Mouse (Mus musculus) limb, embryonic 11.5 days (tissue): ENCODE data around the gene Cldn20. TPM values are rescaled to one million over a fixed set of nuclear protein-coding genes. Genes with fewer than 3 reads are reported as not detected.

ENCODE experiments used
- ATAC-seq: fragments of 200-750 bp; cut with Nextera tagmentation; 2 replicates; pipeline ENCODE4 v1.8.0; 2017; ENCODE audit warnings: low read depth; ENCODE audit not compliant: insufficient number of reproducible peaks, low FRiP score, low TSS enrichment
- DNase-seq: peaks from one replicate; pipeline ENCODE4 v3.0.0-alpha.2; 2015; ENCODE audit warnings: low spot score
- H3K27ac ChIP-seq: fragments of 300-500 bp; sonication (generic); replicated peaks from 2 replicates; pipeline ENCODE4 v1.5.1; 2014; ENCODE audit warnings: low read depth, mild to moderate bottlenecking, low read length
- H3K27me3 ChIP-seq: fragments of 300-500 bp; sonication (generic); 2 replicates; pipeline ENCODE4 v1.6.1; 2014; ENCODE audit warnings: mild to moderate bottlenecking, low read length, mixed read lengths; ENCODE audit not compliant: control insufficient read depth, insufficient read depth
- H3K36me3 ChIP-seq: fragments of 300-500 bp; sonication (generic); 2 replicates; pipeline ENCODE4 v1.6.1; 2014; ENCODE audit warnings: mild to moderate bottlenecking, low read length, moderate library complexity, mixed read lengths; ENCODE audit not compliant: control insufficient read depth, insufficient read depth
- H3K4me1 ChIP-seq: fragments of 300-500 bp; sonication (generic); 2 replicates; pipeline ENCODE4 v1.6.1; 2014; ENCODE audit warnings: low read length, mixed read lengths; ENCODE audit not compliant: control insufficient read depth, insufficient read depth
- H3K4me2 ChIP-seq: fragments of 300-500 bp; sonication (generic); 2 replicates; pipeline ENCODE4 v1.6.1; 2014; ENCODE audit warnings: low read depth, mild to moderate bottlenecking, moderate library complexity; ENCODE audit not compliant: severe bottlenecking
- H3K4me3 ChIP-seq: fragments of 300-500 bp; sonication (generic); 2 replicates; pipeline ENCODE4 v1.5.1; 2014; ENCODE audit warnings: low read depth, low read length
- H3K9ac ChIP-seq: fragments of 300-500 bp; sonication (generic); 2 replicates; pipeline ENCODE4 v1.6.1; 2014; ENCODE audit warnings: mild to moderate bottlenecking, low read length
- H3K9me3 ChIP-seq: fragments of 300-500 bp; sonication (generic); 2 replicates; pipeline ENCODE4 v1.6.1; 2016; ENCODE audit warnings: low read length; ENCODE audit not compliant: control insufficient read depth
- WGBS: fragments of 180-500 bp; shearing (Covaris S2); extraction: QIAGEN DNeasy Blood & Tissue Kit; methylation state at CpG from one replicate; pipeline ENCODE4 v1.1.7; 2014; 5-methylcytosine and 5-hydroxymethylcytosine counted together
- polyA plus RNA-seq: library from polyadenylated mRNA; unstranded; fragments of >200 nt; fragmentation: Nextera tagmentation; extraction: Ambion mirVana; gene quantifications from 2 replicates; pipeline ENCODE4 v1.2.1, GENCODE M21; 2014

The Cldn20 gene
- polyA plus RNA-seq, 1 experiment from 2014 or later, result 0.48 TPM

GRCm38 (mm10) chr17:3509841-3510240, 22.5 kb upstream of the Cldn20 start:
- Histone ChIP-seq H3K36me3 (no peaks in the 10 kb centered on the region), H3K4me3 (no peak overlapping the region), H3K27me3 (no peaks in the 10 kb centered on the region), H3K9ac (no peak overlapping the region), H3K27ac (no peak overlapping the region), H3K4me1 (no peaks in the 10 kb centered on the region), H3K4me2 (no peak overlapping the region), H3K9me3 (no peaks in the 10 kb centered on the region)
- DNase-seq, result peak; percentile 75
- ATAC-seq, result no peak
- WGBS, result 19% methylated on average over 1 of the region's 1 CpGs

GRCm38 (mm10) chr17:3514316-3514715, 18.0 kb upstream of the Cldn20 start:
- no peak for ATAC-seq
- no peak overlapping the region for H3K9ac ChIP-seq
- H3K4me3 ChIP-seq, result no peak overlapping the region
- no peak overlapping the region for H3K27ac ChIP-seq
- no peaks in the 10 kb centered on the region for H3K27me3 ChIP-seq
- no peaks in the 10 kb centered on the region for H3K9me3 ChIP-seq
- no peak overlapping the region for H3K4me2 ChIP-seq
- DNase-seq, result no peak
- 88% methylated on average over 5 of the region's 5 CpGs for WGBS
- no peaks in the 10 kb centered on the region for H3K36me3 ChIP-seq
- no peaks in the 10 kb centered on the region for H3K4me1 ChIP-seq

- no peaks in the 10 kb centered on the region for H3K36me3 ChIP-seq
- H3K4me2 ChIP-seq, result no peak overlapping the region
- DNase-seq (no peak), ATAC-seq (no peak)
- H3K27ac ChIP-seq, result no peak overlapping the region
- no peak overlapping the region for H3K9ac ChIP-seq
- H3K4me1 ChIP-seq, result no peaks in the 10 kb centered on the region
- no peaks in the 10 kb centered on the region for H3K27me3 ChIP-seq
- H3K9me3 ChIP-seq, result no peaks in the 10 kb centered on the region
- WGBS, result 90% methylated on average over 8 of the region's 8 CpGs
- H3K4me3 ChIP-seq, result no peak overlapping the region
Observed at GRCm38 (mm10) chr17:3515851-3516250, 16.5 kb upstream of the Cldn20 start.

- Histone ChIP-seq H3K27ac (no peak overlapping the region), H3K36me3 (no peaks in the 10 kb centered on the region), H3K4me3 (no peak overlapping the region), H3K9ac (no peak overlapping the region), H3K4me1 (no peaks in the 10 kb centered on the region), H3K27me3 (no peaks in the 10 kb centered on the region), H3K4me2 (no peak overlapping the region), H3K9me3 (no peaks in the 10 kb centered on the region)
- 75% methylated on average over 9 of the region's 9 CpGs for WGBS
- ATAC-seq, result no peak
- DNase-seq, result no peak
Observed at GRCm38 (mm10) chr17:3516406-3516805, 15.9 kb upstream of the Cldn20 start.

- Histone ChIP-seq H3K9ac (no peak overlapping the region), H3K4me2 (no peak overlapping the region), H3K4me1 (no peaks in the 10 kb centered on the region), H3K27ac (no peak overlapping the region), H3K27me3 (no peaks in the 10 kb centered on the region), H3K36me3 (no peaks in the 10 kb centered on the region), H3K9me3 (no peaks in the 10 kb centered on the region), H3K4me3 (no peak overlapping the region)
- 91% methylated on average over 5 of the region's 5 CpGs for WGBS
- ATAC-seq (no peak), DNase-seq (no peak)
Observed at GRCm38 (mm10) chr17:3520344-3520743, 12.0 kb upstream of the Cldn20 start.

- WGBS, result 92% methylated on average over 6 of the region's 6 CpGs
Observed at GRCm38 (mm10) chr17:3527841-3528471, 4.4 kb upstream of the Cldn20 start.

DNA sequence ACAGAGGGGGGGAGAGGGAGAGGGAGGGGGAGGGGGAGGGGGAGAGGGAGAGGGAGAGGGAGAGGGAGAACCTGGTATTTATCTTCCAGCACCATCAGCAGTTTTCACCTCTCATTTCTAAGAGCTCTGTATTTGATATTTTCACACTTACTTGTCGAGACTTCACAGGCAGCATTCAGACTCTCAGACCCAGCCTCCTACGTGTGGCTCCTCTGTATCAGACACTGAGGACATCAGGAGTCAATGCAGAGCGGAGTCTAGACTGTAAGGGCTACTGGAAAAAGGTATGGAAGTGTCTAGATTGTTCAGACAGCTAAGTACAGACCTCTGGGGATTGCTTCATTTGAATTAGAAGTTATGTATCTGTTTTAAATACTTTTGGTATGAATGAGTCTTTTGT, 2.8 kb upstream of the Cldn20 start:
- Histone ChIP-seq H3K27me3 (no peaks in the 10 kb centered on the region), H3K9ac (no peak overlapping the region), H3K4me3 (no peak overlapping the region), H3K27ac (no peak overlapping the region), H3K4me1 (no peaks in the 10 kb centered on the region), H3K4me2 (no peak overlapping the region), H3K9me3 (no peaks in the 10 kb centered on the region), H3K36me3 (no peaks in the 10 kb centered on the region)
- 68% methylated on average over 3 of the region's 3 CpGs for WGBS
- DNase-seq (no peak), ATAC-seq (no peak)

More at GRCm38 (mm10) chr17:3527841-3528471, 4.4 kb upstream of the Cldn20 start:
- DNase-seq (no peak), ATAC-seq (no peak)
- Histone ChIP-seq H3K4me2 (no peak overlapping the region), H3K27me3 (no peaks in the 10 kb centered on the region), H3K4me1 (no peaks in the 10 kb centered on the region), H3K4me3 (no peak overlapping the region), H3K9me3 (no peaks in the 10 kb centered on the region), H3K36me3 (no peaks in the 10 kb centered on the region), H3K9ac (no peak overlapping the region), H3K27ac (no peak overlapping the region)

GRCm38 (mm10) chr17:3530549-3530948, 1.8 kb upstream of the Cldn20 start:
- WGBS, result 76% methylated on average over 7 of the region's 7 CpGs
- H3K27ac ChIP-seq, result no peak overlapping the region
- no peak overlapping the region for H3K4me2 ChIP-seq

DNA sequence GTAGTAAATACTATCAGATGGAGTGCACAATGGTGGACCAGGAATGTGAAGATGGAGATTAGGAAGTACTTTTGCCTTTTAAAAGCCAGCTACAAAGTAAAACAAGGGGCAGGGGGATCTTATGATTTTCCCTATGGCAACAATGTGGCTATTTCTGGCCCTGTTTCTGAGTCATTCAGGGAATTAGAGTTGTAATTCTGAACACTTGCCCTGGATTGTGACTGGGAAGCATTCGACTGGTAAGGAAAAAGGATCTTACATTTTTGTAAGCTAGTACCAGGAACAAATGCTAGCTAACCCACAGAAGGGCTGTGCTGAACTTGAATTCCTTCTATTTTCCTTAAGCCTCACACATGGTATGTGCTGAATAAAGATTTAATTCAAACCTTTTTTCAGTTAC, 713 bp upstream of the Cldn20 start:
- Histone ChIP-seq H3K4me2 (no peak overlapping the region), H3K27me3 (no peaks in the 10 kb centered on the region), H3K27ac (no peak overlapping the region), H3K9ac (no peak overlapping the region), H3K36me3 (no peaks in the 10 kb centered on the region), H3K4me1 (no peaks in the 10 kb centered on the region), H3K9me3 (no peaks in the 10 kb centered on the region), H3K4me3 (no peak overlapping the region)
- no peak for ATAC-seq
- 75% methylated on average over 1 of the region's 1 CpGs for WGBS
- DNase-seq, result no peak

More at GRCm38 (mm10) chr17:3530549-3530948, 1.8 kb upstream of the Cldn20 start:
- Histone ChIP-seq H3K9ac (no peak overlapping the region), H3K9me3 (no peaks in the 10 kb centered on the region), H3K4me1 (no peaks in the 10 kb centered on the region), H3K36me3 (no peaks in the 10 kb centered on the region), H3K27me3 (no peaks in the 10 kb centered on the region), H3K4me3 (no peak overlapping the region)
- ATAC-seq (no peak), DNase-seq (no peak)
